Mouse (Mus musculus) heart, postnatal 0 days (tissue): Measurements from ENCODE around the gene Cttnbp2nl. TPM values are rescaled to one million over a fixed set of nuclear protein-coding genes. Genes with fewer than 3 reads are reported as not detected.
A peak's percentile ranks its signal among the peaks of the same experiment; 100 is the strongest.

Source experiments
- ATAC-seq: fragments of 200-750 bp; cut with Nextera tagmentation; 2 replicates; pipeline ENCODE4 v1.8.0; 2017; ENCODE audit warnings: low read depth, moderate number of reproducible peaks, moderate library complexity; ENCODE audit not compliant: insufficient read depth
- DNase-seq: peaks from one replicate; pipeline ENCODE4 v3.0.0-alpha.2; 2016; ENCODE audit warnings: low spot score
- H3K27ac ChIP-seq: fragments of 300-500 bp; sonication (generic); 2 replicates; pipeline ENCODE4 v1.5.1; 2014; ENCODE audit warnings: low read depth, mild to moderate bottlenecking
- H3K27me3 ChIP-seq: fragments of 300-500 bp; sonication (generic); 2 replicates; pipeline ENCODE4 v1.6.1; 2014; ENCODE audit warnings: low read length, mixed read lengths; ENCODE audit not compliant: control insufficient read depth, insufficient read depth
- H3K36me3 ChIP-seq: fragments of 300-500 bp; sonication (generic); replicated peaks from 2 replicates; pipeline ENCODE4 v1.6.1; 2014; ENCODE audit warnings: low read length, mixed read lengths; ENCODE audit not compliant: control insufficient read depth, insufficient read depth
- H3K4me1 ChIP-seq: fragments of 300-500 bp; sonication (generic); 2 replicates; pipeline ENCODE4 v1.6.1; 2014; ENCODE audit warnings: antibody characterized with exemption; ENCODE audit not compliant: control insufficient read depth, insufficient read depth
- H3K4me2 ChIP-seq: fragments of 300-500 bp; sonication (generic); 2 replicates; pipeline ENCODE4 v1.6.1; 2014; ENCODE audit warnings: low read depth, mild to moderate bottlenecking, low read length, moderate library complexity
- H3K4me3 ChIP-seq: fragments of 300-500 bp; sonication (generic); 2 replicates; pipeline ENCODE4 v1.5.1; 2014; ENCODE audit warnings: low read depth, low read length
- H3K9ac ChIP-seq: fragments of 300-500 bp; sonication (generic); replicated peaks from 2 replicates; pipeline ENCODE4 v1.6.1; 2014; ENCODE audit warnings: low read depth, low read length, mixed read lengths
- H3K9me3 ChIP-seq: fragments of 300-500 bp; sonication (generic); replicated peaks from 2 replicates; pipeline ENCODE4 v1.6.1; 2016; ENCODE audit warnings: low read length; ENCODE audit not compliant: control insufficient read depth
- CTCF ChIP-seq: IDR thresholded peaks from 2 replicates; pipeline ENCODE4 v1.5.1; 2016; ENCODE audit warnings: antibody characterized with exemption, control low read depth, low read depth
- EP300 ChIP-seq: IDR thresholded peaks from 2 replicates; pipeline ENCODE4 v1.6.1; 2016; ENCODE audit warnings: antibody characterized with exemption, low read depth
- WGBS: fragments of 180-500 bp; shearing (Covaris S2); extraction: QIAGEN DNeasy Blood & Tissue Kit; methylation state at CpG from one replicate; pipeline ENCODE4 v1.1.7; 2014; 5-methylcytosine and 5-hydroxymethylcytosine counted together
- polyA plus RNA-seq: library from polyadenylated mRNA; unstranded; fragments of >200 nt; fragmentation: Nextera tagmentation; extraction: Ambion mirVana; gene quantifications from 2 replicates; pipeline ENCODE4 v1.2.1, GENCODE M21; 2015
- total RNA-seq: library from RNA; depleted of rRNA; stranded (reverse); fragments of >200 nt; gene quantifications from 2 replicates; pipeline ENCODE4 v1.2.3, GENCODE M21; 2014; ENCODE audit warnings: low replicate concordance

Cttnbp2nl gene
- total and polyA plus RNA-seq, 2 experiments from 2014 or later = 12.6 to 15.0 TPM

- Histone ChIP-seq H3K27me3 (no peaks in the 10 kb centered on the region), H3K4me3 (no peak overlapping the region), H3K36me3 (peaks cover 33% of the 10 kb centered on the region), H3K4me1 (peaks cover 44% of the 10 kb centered on the region), H3K9me3 (no peaks in the 10 kb centered on the region), H3K9ac (no peak overlapping the region), H3K4me2 (no peak overlapping the region), H3K27ac (peak overlapping the region; percentile 60)
- DNase-seq = no peak
- no peak for TF ChIP-seq EP300
- TF ChIP-seq CTCF = no peak
- ATAC-seq = no peak
- 34% methylated on average over 8 of the region's 8 CpGs for WGBS
These were observed 12.9 kb downstream of the Cttnbp2nl start for GRCm38 (mm10) chr3:105040002-105040401.

- DNase-seq (no peak), ATAC-seq (no peak)
- TF ChIP-seq CTCF (no peak), EP300 (no peak)
- no peak overlapping the region for H3K9ac ChIP-seq
- H3K27ac ChIP-seq = peak overlapping the region; percentile 78
- 74% methylated on average over 6 of the region's 6 CpGs for WGBS
- H3K27me3 ChIP-seq = no peaks in the 10 kb centered on the region
- peaks cover 28% of the 10 kb centered on the region for H3K4me1 ChIP-seq
- H3K4me3 ChIP-seq = no peak overlapping the region
- peaks cover 57% of the 10 kb centered on the region for H3K36me3 ChIP-seq
- no peak overlapping the region for H3K4me2 ChIP-seq
- H3K9me3 ChIP-seq = no peaks in the 10 kb centered on the region
These were observed 15.6 kb downstream of the Cttnbp2nl start for GRCm38 (mm10) chr3:105037240-105037770.

DNA sequence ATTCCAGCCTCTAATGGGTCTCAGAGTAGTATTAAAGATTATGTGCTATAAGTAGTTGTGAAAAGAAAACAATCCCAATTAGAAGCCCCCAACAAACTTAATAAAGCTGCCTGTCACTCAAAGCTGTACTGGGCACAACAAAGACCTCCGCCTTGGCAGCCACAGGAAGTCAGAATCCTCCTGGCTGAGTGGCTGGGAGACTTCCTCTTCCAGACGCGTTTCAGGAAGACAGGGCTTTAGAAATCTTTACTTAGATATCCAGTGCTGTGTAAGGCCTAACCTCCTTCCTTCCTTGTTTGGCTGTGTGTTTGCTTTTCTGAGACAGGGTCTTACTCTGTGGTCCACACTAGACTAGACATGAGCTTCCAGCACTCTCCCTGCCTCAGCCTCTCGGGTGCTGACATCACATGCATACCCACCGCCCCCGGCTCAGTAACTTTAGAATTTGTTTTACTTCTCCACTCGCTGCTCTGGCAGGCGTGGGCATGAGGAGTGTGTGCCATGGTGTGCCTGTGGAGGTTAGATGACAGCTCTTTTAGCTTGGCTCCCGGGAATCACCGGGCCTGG lies 16.6 kb downstream of the Cttnbp2nl start:
- DNase-seq (no peak), ATAC-seq (no peak; the same call in 1 of the 2 replicates)
- no peak overlapping the region for H3K4me2 ChIP-seq
- H3K27me3 ChIP-seq = no peaks in the 10 kb centered on the region
- H3K4me3 ChIP-seq = no peak overlapping the region
- no peak overlapping the region; the same call in 1 of the 2 replicates for H3K9ac ChIP-seq
- 60% methylated on average over 10 of the region's 10 CpGs for WGBS
- H3K27ac ChIP-seq = peak overlapping the region; percentile 78
- TF ChIP-seq EP300 = no peak
- TF ChIP-seq CTCF = no peak
- H3K4me1 ChIP-seq = peaks cover 21% of the 10 kb centered on the region
- peaks cover 66% of the 10 kb centered on the region for H3K36me3 ChIP-seq
- no peaks in the 10 kb centered on the region for H3K9me3 ChIP-seq

GRCm38 (mm10) chr3:105023371-105024005 lies 29.5 kb downstream of the Cttnbp2nl start:
- no peak overlapping the region for H3K9ac ChIP-seq
- TF ChIP-seq CTCF (no peak), EP300 (no peak)
- WGBS = 60% methylated on average over 10 of the region's 10 CpGs
- ATAC-seq (no peak), DNase-seq (no peak)
- no peak overlapping the region for H3K4me3 ChIP-seq
- H3K9me3 ChIP-seq = no peaks in the 10 kb centered on the region
- H3K4me1 ChIP-seq = peaks cover 5% of the 10 kb centered on the region; the same call in 1 of the 2 replicates
- H3K4me2 ChIP-seq = no peak overlapping the region
- H3K27ac ChIP-seq = peak overlapping the region; percentile 78
- peaks cover 14% of the 10 kb centered on the region for H3K36me3 ChIP-seq
- H3K27me3 ChIP-seq = no peaks in the 10 kb centered on the region

DNA sequence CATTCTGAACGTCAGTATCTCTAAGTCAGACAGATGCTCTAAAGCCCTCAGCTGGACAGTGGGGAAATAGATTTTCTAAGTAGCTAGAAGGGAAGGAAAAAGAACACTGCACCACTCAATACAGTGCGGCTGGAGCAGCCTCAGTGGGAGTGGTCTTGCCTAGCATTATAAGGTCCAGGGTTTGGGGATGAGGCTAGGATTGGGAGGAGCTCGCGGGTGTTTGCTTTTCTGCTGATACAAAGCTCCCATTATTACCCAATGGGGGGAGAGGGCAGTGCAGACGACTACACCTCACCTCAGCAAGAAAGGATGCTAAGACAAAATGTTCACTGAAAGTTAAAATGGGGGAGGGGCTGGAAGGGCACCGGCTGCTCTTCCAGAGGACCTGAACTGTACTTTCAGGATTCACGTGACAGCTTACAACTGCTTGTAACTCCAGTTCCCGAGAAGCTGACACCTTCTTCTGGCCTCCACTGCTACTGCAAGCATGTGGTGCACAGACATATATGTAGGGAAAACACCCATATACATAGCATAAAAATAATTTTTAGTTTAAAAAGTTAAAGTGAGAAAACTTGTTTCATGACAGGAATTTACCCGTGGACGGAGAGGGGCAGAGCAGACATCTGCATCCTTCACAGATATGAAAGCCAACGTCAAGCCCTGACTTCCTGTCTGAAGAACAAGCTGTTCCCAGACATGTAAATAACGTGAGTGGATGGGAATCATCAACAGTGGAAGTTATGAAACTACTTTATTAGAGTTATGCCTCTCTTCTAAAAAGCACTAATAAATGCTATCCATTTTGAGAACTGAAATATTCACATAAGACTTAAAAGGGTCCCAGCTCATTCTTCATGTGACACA lies 32.9 kb downstream of the Cttnbp2nl start:
- H3K27me3 ChIP-seq = no peaks in the 10 kb centered on the region
- ATAC-seq = peak; percentile 63
- no peak for TF ChIP-seq CTCF
- peak; percentile 98 for TF ChIP-seq EP300
- 36% methylated on average over 12 of the region's 12 CpGs for WGBS
- H3K4me2 ChIP-seq = no peak overlapping the region; the same call in 1 of the 2 replicates
- no peak overlapping the region for H3K4me3 ChIP-seq
- peak; percentile 76 for DNase-seq
- peak overlapping the region; percentile 86 for H3K27ac ChIP-seq
- H3K9me3 ChIP-seq = no peaks in the 10 kb centered on the region
- no peak overlapping the region for H3K9ac ChIP-seq
- peaks cover 12% of the 10 kb centered on the region for H3K4me1 ChIP-seq
- 0 out of 2 replicates have a peak, but pooled peaks cover 3% of the 10 kb centered on the region for H3K36me3 ChIP-seq
